Mouse (Mus musculus) granulocyte monocyte progenitor cell, adult 5-6 weeks (primary cell): ENCODE data around the gene Rgs11. TPM values are rescaled to one million over a fixed set of nuclear protein-coding genes. Genes with fewer than 3 reads are reported as not detected.

ENCODE experiments used
- total RNA-seq, 2 experiments: library from RNA; stranded (forward) in 1 of 2; stranded (reverse) in 1 of 2; fragments of 200-712, 200-1000 nt in 1 of 2; fragments of >200 nt in 1 of 2; fragmentation: Nextera tagmentation in 1 of 2; gene quantifications; 2 replicates each; pipeline ENCODE4 v1.2.3; 2014 to 2017

Rgs11 gene
- total RNA-seq, 2 experiments from 2014 or later: not detected

Other genes starting within 250 kb of the Rgs11 start
- gene Capn15, start 217.2 kb upstream of the Rgs11 start, total RNA-seq (2014; fragmentation: Nextera tagmentation): 12.5 and 16.4 TPM in 2 replicates
- 3.2 and 5.3 TPM in 2 replicates for gene Capn15, start 217.2 kb upstream of the Rgs11 start, total RNA-seq (2017)
- 1.3 and 3.6 TPM in 2 replicates for gene Rab11fip3, start 133.4 kb upstream of the Rgs11 start, total RNA-seq (2014; fragmentation: Nextera tagmentation)
- 0.46 and 0.60 TPM in 2 replicates for gene Rab11fip3, start 133.4 kb upstream of the Rgs11 start, total RNA-seq (2017)
- 5.7 and 13.3 TPM in 2 replicates for gene Decr2, start 112.6 kb upstream of the Rgs11 start, total RNA-seq (2014; fragmentation: Nextera tagmentation)
- gene Decr2, start 112.6 kb upstream of the Rgs11 start, total RNA-seq (2017): 14.8 and 17.0 TPM in 2 replicates
- 74.1 and 75.1 TPM in 2 replicates for gene Nme4, start 107.3 kb upstream of the Rgs11 start, total RNA-seq (2014; fragmentation: Nextera tagmentation)
- gene Nme4, start 107.3 kb upstream of the Rgs11 start, total RNA-seq (2017): 41.2 and 43.4 TPM in 2 replicates
- 5.3 and 8.6 TPM in 2 replicates for gene Tmem8, start 89.7 kb upstream of the Rgs11 start, total RNA-seq (2014; fragmentation: Nextera tagmentation)
- 2.1 and 3.7 TPM in 2 replicates for gene Tmem8, start 89.7 kb upstream of the Rgs11 start, total RNA-seq (2017)
- 61.7 and 90.4 TPM in 2 replicates for gene Mrpl28, start 79.5 kb upstream of the Rgs11 start, total RNA-seq (2014; fragmentation: Nextera tagmentation)
- 47.1 and 68.9 TPM in 2 replicates for gene Mrpl28, start 79.5 kb upstream of the Rgs11 start, total RNA-seq (2017)
- 26.9 and 28.3 TPM in 2 replicates for gene Axin1, start 64.3 kb upstream of the Rgs11 start, total RNA-seq (2014; fragmentation: Nextera tagmentation)
- gene Axin1, start 64.3 kb upstream of the Rgs11 start, total RNA-seq (2017): 147 and 186 TPM in 2 replicates
- gene Pdia2, start 3.9 kb upstream of the Rgs11 start, total RNA-seq (2014; fragmentation: Nextera tagmentation): not detected in 2 replicates
- 0.30 TPM in 1 of 2 replicates, not detected in the other for gene Pdia2, start 3.9 kb upstream of the Rgs11 start, total RNA-seq (2017)
- gene Arhgdig, start 4.8 kb downstream of the Rgs11 start, total RNA-seq (2014; fragmentation: Nextera tagmentation): not detected in 2 replicates
- 0.98 TPM in 1 of 2 replicates, not detected in the other for gene Arhgdig, start 4.8 kb downstream of the Rgs11 start, total RNA-seq (2017)
- gene Fam234a, start 41.3 kb downstream of the Rgs11 start, total RNA-seq (2014; fragmentation: Nextera tagmentation): 12.8 and 15.4 TPM in 2 replicates
- 5.1 and 6.1 TPM in 2 replicates for gene Fam234a, start 41.3 kb downstream of the Rgs11 start, total RNA-seq (2017)
- gene Luc7l, start 49.9 kb downstream of the Rgs11 start, total RNA-seq (2014; fragmentation: Nextera tagmentation): 63.7 and 74.9 TPM in 2 replicates
- 60.0 and 122 TPM in 2 replicates for gene Luc7l, start 49.9 kb downstream of the Rgs11 start, total RNA-seq (2017)
- gene Neurl1b, start 211.9 kb downstream of the Rgs11 start, total RNA-seq (2014; fragmentation: Nextera tagmentation): 1.4 TPM in 2 replicates
- 0.65 and 3.6 TPM in 2 replicates for gene Neurl1b, start 211.9 kb downstream of the Rgs11 start, total RNA-seq (2017)